Mouse (Mus musculus): ENCODE results near the gene Btc. TPM values are rescaled to one million over a fixed set of nuclear protein-coding genes. Genes with fewer than 3 reads are reported as not detected.

Gene Btc
- polyA plus RNA-seq, 1 experiment from 2014 or later, result not detected

- Histone ChIP-seq H3K27me3 (ENCODE audit: poor library complexity, severe bottlenecking) (no peaks in the 10 kb centered on the region), H3K36me3 (replicated peaks) (no peaks in the 10 kb centered on the region), H3K4me3 (no peak overlapping the region), H3K4me1 (peaks cover 4% of the 10 kb centered on the region; the same call in 1 of the 2 replicates), H3K27ac (no peak overlapping the region), H3K9me3 (no peaks in the 10 kb centered on the region)
- DNase-seq (ENCODE audit: extremely low spot score, low spot score), result no peak
- 97% methylated on average over 6 of the region's 6 CpGs for WGBS
Measured at GRCm38 (mm10) chr5:91363274-91363991, 39.4 kb downstream of the Btc start.

- Histone ChIP-seq H3K9me3 (no peaks in the 10 kb centered on the region), H3K27me3 (ENCODE audit: poor library complexity, severe bottlenecking) (no peaks in the 10 kb centered on the region), H3K4me1 (no peaks in the 10 kb centered on the region), H3K36me3 (replicated peaks) (no peaks in the 10 kb centered on the region), H3K4me3 (no peak overlapping the region), H3K27ac (no peak overlapping the region)
- 87% methylated on average over 5 of the region's 5 CpGs for WGBS
- DNase-seq (ENCODE audit: extremely low spot score, low spot score), result no peak
Measured at GRCm38 (mm10) chr5:91352645-91353044, 50.1 kb downstream of the Btc start.

- DNase-seq (ENCODE audit: extremely low spot score, low spot score), result no peak
- WGBS, result 87% methylated on average over 5 of the region's 5 CpGs
- H3K4me1 ChIP-seq, result no peaks in the 10 kb centered on the region
Measured at GRCm38 (mm10) chr5:91345681-91346080, 57.1 kb downstream of the Btc start.

GRCm38 (mm10) chr5:91345064-91345463 is 57.7 kb downstream of the Btc start:
- no peak for DNase-seq (ENCODE audit: extremely low spot score, low spot score)
- Histone ChIP-seq H3K27ac (no peak overlapping the region), H3K36me3 (replicated peaks) (no peaks in the 10 kb centered on the region), H3K27me3 (ENCODE audit: poor library complexity, severe bottlenecking) (no peaks in the 10 kb centered on the region), H3K9me3 (no peaks in the 10 kb centered on the region), H3K4me3 (no peak overlapping the region), H3K4me1 (no peaks in the 10 kb centered on the region)
- 95% methylated on average over 2 of the region's 2 CpGs for WGBS

More at GRCm38 (mm10) chr5:91345681-91346080, 57.1 kb downstream of the Btc start:
- no peaks in the 10 kb centered on the region for H3K27me3 ChIP-seq (ENCODE audit: poor library complexity, severe bottlenecking)
- H3K36me3 ChIP-seq (replicated peaks), result no peaks in the 10 kb centered on the region
- no peak overlapping the region for H3K4me3 ChIP-seq
- H3K27ac ChIP-seq, result no peak overlapping the region
- H3K9me3 ChIP-seq, result no peaks in the 10 kb centered on the region

GRCm38 (mm10) chr5:91341981-91342760 is 60.6 kb downstream of the Btc start:
- 87% methylated on average over 5 of the region's 5 CpGs for WGBS
- Histone ChIP-seq H3K27me3 (ENCODE audit: poor library complexity, severe bottlenecking) (no peaks in the 10 kb centered on the region), H3K27ac (no peak overlapping the region), H3K4me3 (no peak overlapping the region), H3K4me1 (no peaks in the 10 kb centered on the region), H3K36me3 (replicated peaks) (no peaks in the 10 kb centered on the region), H3K9me3 (no peaks in the 10 kb centered on the region)
- DNase-seq (ENCODE audit: extremely low spot score, low spot score), result no peak

GRCm38 (mm10) chr5:91334227-91334626 is 68.6 kb downstream of the Btc start:
- no peak overlapping the region for H3K4me3 ChIP-seq
- H3K27ac ChIP-seq, result no peak overlapping the region
- H3K27me3 ChIP-seq (ENCODE audit: poor library complexity, severe bottlenecking), result no peaks in the 10 kb centered on the region
- no peak for DNase-seq (ENCODE audit: extremely low spot score, low spot score)
- no peaks in the 10 kb centered on the region for H3K36me3 ChIP-seq (replicated peaks)
- no peaks in the 10 kb centered on the region for H3K4me1 ChIP-seq
- WGBS, result 86% methylated on average over 4 of the region's 4 CpGs
- no peaks in the 10 kb centered on the region; the same call in 1 of the 2 replicates for H3K9me3 ChIP-seq

GRCm38 (mm10) chr5:91332079-91332865 is 70.5 kb downstream of the Btc start:
- Histone ChIP-seq H3K36me3 (replicated peaks) (no peaks in the 10 kb centered on the region), H3K4me1 (no peaks in the 10 kb centered on the region), H3K27me3 (ENCODE audit: poor library complexity, severe bottlenecking) (no peaks in the 10 kb centered on the region), H3K4me3 (no peak overlapping the region), H3K9me3 (peaks cover 2% of the 10 kb centered on the region; the same call in 1 of the 2 replicates), H3K27ac (no peak overlapping the region)
- no peak for DNase-seq (ENCODE audit: extremely low spot score, low spot score)
- WGBS, result 92% methylated on average over 4 of the region's 4 CpGs

- Histone ChIP-seq H3K36me3 (replicated peaks) (no peaks in the 10 kb centered on the region), H3K4me1 (no peaks in the 10 kb centered on the region), H3K27me3 (ENCODE audit: poor library complexity, severe bottlenecking) (no peaks in the 10 kb centered on the region), H3K4me3 (no peak overlapping the region), H3K27ac (no peak overlapping the region), H3K9me3 (no peaks in the 10 kb centered on the region)
- no peak for DNase-seq (ENCODE audit: extremely low spot score, low spot score)
- WGBS, result 78% methylated on average over 1 of the region's 1 CpGs
Measured at GRCm38 (mm10) chr5:91321840-91322239, 81.0 kb downstream of the Btc start.

- no peaks in the 10 kb centered on the region for H3K9me3 ChIP-seq
- whole genome bisulfite sequencing, result 89% methylated on average over 4 of the region's 4 CpGs
- no peak overlapping the region for H3K27ac ChIP-seq
- H3K4me1 ChIP-seq, result no peaks in the 10 kb centered on the region
- H3K4me3 ChIP-seq, result no peak overlapping the region
- no peaks in the 10 kb centered on the region for H3K27me3 ChIP-seq (ENCODE audit: poor library complexity, severe bottlenecking)
- no peak for DNase-seq (ENCODE audit: extremely low spot score, low spot score)
- H3K36me3 ChIP-seq (replicated peaks), result no peaks in the 10 kb centered on the region
Measured at GRCm38 (mm10) chr5:91320348-91320747, 82.4 kb downstream of the Btc start.

- no peaks in the 10 kb centered on the region for H3K4me1 ChIP-seq
- H3K27ac ChIP-seq, result no peak overlapping the region
- no peaks in the 10 kb centered on the region for H3K9me3 ChIP-seq
- H3K36me3 ChIP-seq (replicated peaks), result no peaks in the 10 kb centered on the region
- no peak for DNase-seq (ENCODE audit: extremely low spot score, low spot score)
- no peaks in the 10 kb centered on the region for H3K27me3 ChIP-seq (ENCODE audit: poor library complexity, severe bottlenecking)
- no peak overlapping the region for H3K4me3 ChIP-seq
- WGBS, result 91% methylated on average over 4 of the region's 4 CpGs
Measured at GRCm38 (mm10) chr5:91313971-91314370, 88.8 kb downstream of the Btc start.

GRCm38 (mm10) chr5:91311767-91312166 is 91.0 kb downstream of the Btc start:
- DNase-seq (ENCODE audit: extremely low spot score, low spot score), result no peak
- Histone ChIP-seq H3K27ac (no peak overlapping the region), H3K9me3 (no peaks in the 10 kb centered on the region), H3K36me3 (replicated peaks) (no peaks in the 10 kb centered on the region), H3K27me3 (ENCODE audit: poor library complexity, severe bottlenecking) (no peaks in the 10 kb centered on the region), H3K4me3 (no peak overlapping the region), H3K4me1 (no peaks in the 10 kb centered on the region)
- 58% methylated on average over 4 of the region's 4 CpGs for WGBS

GRCm38 (mm10) chr5:91308576-91308975 is 94.2 kb downstream of the Btc start:
- no peaks in the 10 kb centered on the region for H3K27me3 ChIP-seq (ENCODE audit: poor library complexity, severe bottlenecking)
- no peaks in the 10 kb centered on the region for H3K36me3 ChIP-seq (replicated peaks)
- WGBS, result 84% methylated on average over 7 of the region's 7 CpGs
- H3K27ac ChIP-seq, result no peak overlapping the region
- no peak for DNase-seq (ENCODE audit: extremely low spot score, low spot score)
- H3K4me1 ChIP-seq, result no peaks in the 10 kb centered on the region
- H3K4me3 ChIP-seq, result no peak overlapping the region
- H3K9me3 ChIP-seq, result no peaks in the 10 kb centered on the region

Measured in forebrain, embryonic 10.5 days (tissue).